Comparison of ENCODE assay signal across 8 mouse cellular contexts in genomic region chr11:89299116-89299783, GRCm38 (mm10). TPM values are rescaled to one million over a fixed set of nuclear protein-coding genes. Genes with fewer than 3 reads are reported as not detected.
DNase-seq lines count a peak whose midpoint lies in the region; ATAC-seq lines count a peak whose summit lies in the region.

No protein-coding gene starts in this region.

- intact Hi-C loops in gastrocnemius, postnatal 36 days (cut with DNase I): no loop called here

- peak overlapping the region; percentile 73 for H3K4me3 ChIP-seq in embryonic facial prominence, embryonic 13.5 days
- H3K4me3 ChIP-seq in hindbrain, embryonic 11.5 days (ENCODE audit: low read depth, low read length): peak overlapping the region; percentile 33
- H3K4me3 ChIP-seq in liver, embryonic 12.5 days: peak overlapping the region; percentile 32

- ATAC-seq in embryonic facial prominence, embryonic 13.5 days (ENCODE audit: insufficient number of reproducible peaks, insufficient read depth, low FRiP score, low TSS enrichment, low read depth): no peak
- peak; percentile 47 for ATAC-seq in hindbrain, embryonic 11.5 days (ENCODE audit: low FRiP score)
- ATAC-seq in liver, embryonic 12.5 days: no peak

- H3K36me3 ChIP-seq in embryonic facial prominence, embryonic 13.5 days: no peaks in the 10 kb centered on the region
- H3K36me3 ChIP-seq in hindbrain, embryonic 11.5 days (ENCODE audit: control insufficient read depth, insufficient read depth, low read length): no peaks in the 10 kb centered on the region
- no peaks in the 10 kb centered on the region for H3K36me3 ChIP-seq in liver, embryonic 12.5 days

- peak overlapping the region; percentile 61 for H3K9ac ChIP-seq in embryonic facial prominence, embryonic 13.5 days
- H3K9ac ChIP-seq in hindbrain, embryonic 11.5 days (ENCODE audit: low read depth, low read length): peak overlapping the region; percentile 5; the same call in 1 of the 2 replicates
- H3K9ac ChIP-seq in liver, embryonic 12.5 days: no peak overlapping the region

- H3K4me1 ChIP-seq in embryonic facial prominence, embryonic 13.5 days: peaks cover 30% of the 10 kb centered on the region
- H3K4me1 ChIP-seq in hindbrain, embryonic 11.5 days (replicated peaks; ENCODE audit: control insufficient read depth, insufficient read depth, low read length): peaks cover 11% of the 10 kb centered on the region; the same call in 1 of the 2 replicates
- 0 out of 2 replicates have a peak, but pooled peaks cover 6% of the 10 kb centered on the region for H3K4me1 ChIP-seq in liver, embryonic 12.5 days

- H3K27ac ChIP-seq in embryonic facial prominence, embryonic 13.5 days: peak overlapping the region; percentile 88
- peak overlapping the region; percentile 42 for H3K27ac ChIP-seq in hindbrain, embryonic 11.5 days (ENCODE audit: low read depth, low read length)
- no peak overlapping the region for H3K27ac ChIP-seq in liver, embryonic 12.5 days

- DNase-seq in right cerebral cortex, adult 2 months (ENCODE audit: low spot score in 2 of 2): peak; percentile 6 to 13
- DNase-seq in right cerebral cortex, postnatal 25 days: no peak
- DNase-seq in hindbrain, embryonic 11.5 days (ENCODE audit: low spot score): peak; percentile 84
- DNase-seq in retina, postnatal 1 day: peak; percentile 83
- DNase-seq in layer of hippocampus, adult 9-10 months (ENCODE audit: low spot score): no peak
- no peak for DNase-seq in gastrocnemius, postnatal 36 days

- H3K27me3 ChIP-seq in embryonic facial prominence, embryonic 13.5 days: peaks cover 10% of the 10 kb centered on the region
- H3K27me3 ChIP-seq in hindbrain, embryonic 11.5 days (ENCODE audit: control insufficient read depth, insufficient read depth, low read length): peaks cover 5% of the 10 kb centered on the region; the same call in 1 of the 2 replicates
- H3K27me3 ChIP-seq in liver, embryonic 12.5 days (replicated peaks): peaks cover 93% of the 10 kb centered on the region

- under 1% methylated on average over 30 of the region's 36 CpGs for WGBS in embryonic facial prominence, embryonic 13.5 days
- under 1% methylated on average over 31 of the region's 36 CpGs for WGBS in hindbrain, embryonic 11.5 days
- WGBS in liver, embryonic 12.5 days (ENCODE audit: insufficient replicate concordance): 2% methylated on average over 31 of the region's 36 CpGs

- peak overlapping the region; percentile 91 for H3K4me2 ChIP-seq in embryonic facial prominence, embryonic 13.5 days
- peak overlapping the region; percentile 61 for H3K4me2 ChIP-seq in hindbrain, embryonic 11.5 days (replicated peaks; ENCODE audit: low read depth, low read length)
- peak overlapping the region; percentile 55 for H3K4me2 ChIP-seq in liver, embryonic 12.5 days

- no peaks in the 10 kb centered on the region for H3K9me3 ChIP-seq in embryonic facial prominence, embryonic 13.5 days
- H3K9me3 ChIP-seq in hindbrain, embryonic 11.5 days (ENCODE audit: control insufficient read depth, low read length): no peaks in the 10 kb centered on the region
- no peaks in the 10 kb centered on the region for H3K9me3 ChIP-seq in liver, embryonic 12.5 days (replicated peaks)

RNA-seq across cellular contexts. Expression of gene Nog, which starts 2.9 kb away (rescaled TPM):
- polyA plus RNA-seq in embryonic facial prominence, embryonic 13.5 days (2015; fragmentation: Nextera tagmentation; extraction: Ambion mirVana): 6.3 and 6.5 TPM in 2 replicates
- polyA plus RNA-seq in hindbrain, embryonic 11.5 days (2014; fragmentation: Nextera tagmentation; extraction: Ambion mirVana): 4.9 and 6.5 TPM in 2 replicates
- 0.20 and 0.23 TPM in 2 replicates for polyA plus RNA-seq in liver, embryonic 12.5 days (2016; fragmentation: Nextera tagmentation; extraction: Ambion mirVana)
- 1 to 10 TPM; 2.3 to 3.1 TPM for total RNA-seq in gastrocnemius, postnatal 36 days (2021)

Comparison
In these comparisons a context has a peak if more than half of its experiments do, and no peak if none do; other contexts are left out.
1. DNase-seq: peak in right cerebral cortex, adult 2 months (2 of 2), hindbrain, embryonic 11.5 days (single experiment) and retina, postnatal 1 day (single experiment); none in right cerebral cortex, postnatal 25 days (single experiment), layer of hippocampus, adult 9-10 months (single experiment) and gastrocnemius, postnatal 36 days (0 of 2).
2. Peak in every context shown above with its lines, with median percentiles within 50 percentile points of each other: H3K4me2 ChIP-seq and H3K4me3 ChIP-seq.